Comparison of ENCODE assay signal across 9 mouse cellular contexts in genomic region chr1:106199686-106200085, GRCm38 (mm10). TPM values are rescaled to one million over a fixed set of nuclear protein-coding genes. Genes with fewer than 3 reads are reported as not detected.
A peak's percentile ranks its signal among the peaks of the same experiment; 100 is the strongest.
DNase-seq lines count a peak whose midpoint lies in the region; ATAC-seq lines count a peak whose summit lies in the region.
"Had no signal": no experiment of that assay in that cellular context is flagged by ENCODE, and none has a peak within 500 bp of the region (broad histone marks: within the 10 kb centered on the region; RNA-seq: fewer than 3 reads in every experiment).

No protein-coding gene starts in this region.

- no peaks in the 10 kb centered on the region for H3K36me3 ChIP-seq in hindbrain, embryonic 13.5 days
- H3K36me3 ChIP-seq in stomach, embryonic 14.5 days (ENCODE audit: control insufficient read depth, insufficient read depth, low read length) = no peaks in the 10 kb centered on the region

- H3K4me3 ChIP-seq in hindbrain, embryonic 13.5 days = no peak overlapping the region
- no peak overlapping the region for H3K4me3 ChIP-seq in stomach, embryonic 14.5 days (ENCODE audit: low read depth, low read length)

- H3K27me3 ChIP-seq in hindbrain, embryonic 13.5 days = no peaks in the 10 kb centered on the region
- no peaks in the 10 kb centered on the region for H3K27me3 ChIP-seq in stomach, embryonic 14.5 days (ENCODE audit: control insufficient read depth, insufficient read depth, low read length)

- no peaks in the 10 kb centered on the region for H3K9me3 ChIP-seq in hindbrain, embryonic 13.5 days
- no peaks in the 10 kb centered on the region for H3K9me3 ChIP-seq in stomach, embryonic 14.5 days (ENCODE audit: control insufficient read depth, low read depth, low read length)

- H3K4me1 ChIP-seq in hindbrain, embryonic 13.5 days (replicated peaks) = peaks cover 64% of the 10 kb centered on the region
- H3K4me1 ChIP-seq in stomach, embryonic 14.5 days (ENCODE audit: control insufficient read depth, insufficient read depth, low read length) = peaks cover 17% of the 10 kb centered on the region

- H3K9ac ChIP-seq in hindbrain, embryonic 13.5 days = no peak overlapping the region
- no peak overlapping the region for H3K9ac ChIP-seq in stomach, embryonic 14.5 days (replicated peaks; ENCODE audit: low read depth, low read length)

- H3K27ac ChIP-seq in hindbrain, embryonic 13.5 days = peak overlapping the region; percentile 86
- H3K27ac ChIP-seq in stomach, embryonic 14.5 days (ENCODE audit: low read length) = peak overlapping the region; percentile 44; the same call in 1 of the 2 replicates
- H3K27ac ChIP-seq: macrophage had no signal

- DNase-seq in NIH3T3 (ENCODE audit: low read depth) = peak; percentile 40
- peak; percentile 55 to 75 for DNase-seq in cerebellum, postnatal 10 days
- DNase-seq in frontal cortex, postnatal 36 days (ENCODE audit: low spot score in 2 of 2) = peak; percentile 64 to 82
- peak; percentile 25 to 57 for DNase-seq in layer of hippocampus, postnatal 25 days (ENCODE audit: extremely low spot score in 1 of 2, low spot score in 1 of 2)
- peak; percentile 69 for DNase-seq in mesoderm, embryonic 11.5 days (ENCODE audit: low read depth, low spot score)
- no peak for DNase-seq in urinary bladder, adult 2 months (ENCODE audit: low spot score)

- peak overlapping the region; percentile 13 for H3K4me2 ChIP-seq in hindbrain, embryonic 13.5 days
- no peak overlapping the region for H3K4me2 ChIP-seq in stomach, embryonic 14.5 days (replicated peaks; ENCODE audit: low read depth, low read length)

- peak; percentile 86 for ATAC-seq in hindbrain, embryonic 13.5 days (ENCODE audit: low FRiP score)
- ATAC-seq in stomach, embryonic 14.5 days (ENCODE audit: insufficient number of reproducible peaks, insufficient read depth, low FRiP score, low read depth) = no peak; the same call in 1 of the 2 replicates

- 4% methylated on average over 2 of the region's 2 CpGs for WGBS in hindbrain, embryonic 13.5 days
- WGBS in stomach, embryonic 14.5 days = 20% methylated on average over 2 of the region's 2 CpGs

RNA-seq across cellular contexts. Expression of gene Phlpp1, which starts 28.1 kb away (rescaled TPM):
- 6.8 and 6.9 TPM in 2 replicates for polyA plus RNA-seq in hindbrain, embryonic 13.5 days (2015; fragmentation: Nextera tagmentation; extraction: Ambion mirVana)
- 10 to 100 TPM; 78.6 to 80.8 TPM for total RNA-seq in layer of hippocampus, postnatal 25 days (2021)
- polyA plus RNA-seq in stomach, embryonic 14.5 days (2014; fragmentation: Nextera tagmentation; extraction: Ambion mirVana) = 3.8 and 4.3 TPM in 2 replicates
- 16.9 and 18.2 TPM in 2 replicates for polyA plus RNA-seq in urinary bladder, adult 2 months (2012; rRNA removed)
